Mouse (Mus musculus) limb, embryonic 14.5 days (tissue): Measurements from ENCODE around the gene Naif1. TPM values are rescaled to one million over a fixed set of nuclear protein-coding genes. Genes with fewer than 3 reads are reported as not detected.

ENCODE experiments used
- ATAC-seq: fragments of 200-750 bp; cut with Nextera tagmentation; 2 replicates; pipeline ENCODE4 v1.8.0; 2017; ENCODE audit warnings: low read depth, moderate number of reproducible peaks, moderate TSS enrichment; ENCODE audit not compliant: low FRiP score
- DNase-seq: peaks from one replicate; pipeline ENCODE4 v3.0.0-alpha.2; 2015; ENCODE audit warnings: low spot score
- H3K27ac ChIP-seq: fragments of 300-500 bp; sonication (generic); replicated peaks from 2 replicates; pipeline ENCODE4 v1.5.1; 2014; ENCODE audit warnings: low read depth, mild to moderate bottlenecking, low read length, moderate library complexity, mixed read lengths
- H3K27me3 ChIP-seq: fragments of 300-500 bp; sonication (generic); 2 replicates; pipeline ENCODE4 v1.6.1; 2014; ENCODE audit warnings: low read length, mixed read lengths; ENCODE audit not compliant: control insufficient read depth, insufficient read depth
- H3K36me3 ChIP-seq: fragments of 300-500 bp; sonication (generic); 2 replicates; pipeline ENCODE4 v1.6.1; 2014; ENCODE audit warnings: mild to moderate bottlenecking, low read length, moderate library complexity, mixed read lengths; ENCODE audit not compliant: control insufficient read depth, insufficient read depth
- H3K4me1 ChIP-seq: fragments of 300-500 bp; sonication (generic); 2 replicates; pipeline ENCODE4 v1.6.1; 2014; ENCODE audit warnings: antibody characterized with exemption, low read length, mixed read lengths; ENCODE audit not compliant: control insufficient read depth, insufficient read depth
- H3K4me2 ChIP-seq: fragments of 300-500 bp; sonication (generic); replicated peaks from 2 replicates; pipeline ENCODE4 v1.6.1; 2014; ENCODE audit warnings: low read depth, mild to moderate bottlenecking, low read length, moderate library complexity; ENCODE audit not compliant: severe bottlenecking
- H3K4me3 ChIP-seq: fragments of 300-500 bp; sonication (generic); replicated peaks from 2 replicates; pipeline ENCODE4 v1.5.1; 2014; ENCODE audit warnings: low read length
- H3K9ac ChIP-seq: fragments of 300-500 bp; sonication (generic); 2 replicates; pipeline ENCODE4 v1.6.1; 2014; ENCODE audit warnings: mild to moderate bottlenecking, low read depth, low read length, moderate library complexity; ENCODE audit not compliant: severe bottlenecking
- H3K9me3 ChIP-seq: fragments of 300-500 bp; sonication (generic); 2 replicates; pipeline ENCODE4 v1.6.1; 2016; ENCODE audit warnings: low read length; ENCODE audit not compliant: control insufficient read depth
- POLR2A ChIP-seq: fragments of 200-500 bp; IDR thresholded peaks from 2 replicates; pipeline ENCODE4 v1.8.0; 2012; ENCODE audit warnings: inconsistent platforms, mild to moderate bottlenecking, moderate library complexity, borderline replicate concordance; ENCODE audit not compliant: insufficient read depth, insufficient read length; ENCODE audit errors: extremely low read depth
- WGBS: fragments of 180-500 bp; shearing (Covaris S2); extraction: QIAGEN DNeasy Blood & Tissue Kit; methylation state at CpG from one replicate; pipeline ENCODE4 v1.1.7; 2014; 5-methylcytosine and 5-hydroxymethylcytosine counted together
- polyA plus RNA-seq, 2 experiments: library from polyadenylated mRNA; depleted of rRNA in 1 of 2; stranded (reverse) in 1 of 2; unstranded in 1 of 2; fragments of >200 nt; fragmentation: Nextera tagmentation in 1 of 2; extraction: Ambion mirVana in 1 of 2; gene quantifications; 2 replicates each; pipeline versions ENCODE4 v1.2.1 to v1.2.3; 2012 to 2014

Naif1 gene
- polyA plus RNA-seq, 2 experiments, result 4.2 to 4.5 TPM

DNA sequence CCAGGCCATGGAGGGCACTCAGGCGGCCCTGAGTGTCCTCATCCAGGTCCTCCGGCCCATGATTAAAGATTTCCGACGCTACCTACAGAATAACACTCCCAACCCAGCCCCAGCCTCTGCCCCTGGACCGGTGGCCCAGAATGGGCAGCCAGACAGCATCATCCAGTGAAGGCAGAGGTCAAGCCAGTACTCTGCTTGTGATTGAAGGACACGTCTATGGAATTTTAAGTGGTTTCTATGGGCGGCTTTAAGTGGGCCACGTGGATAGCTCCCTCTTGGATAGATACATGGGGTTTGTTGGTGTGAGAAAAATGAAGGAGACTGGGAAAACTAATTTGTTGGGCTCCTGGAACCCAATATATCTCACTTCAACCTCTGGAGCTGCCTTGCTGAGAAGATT is 4.8 kb downstream of the Naif1 start:
- TF ChIP-seq POLR2A, result no peak
- H3K27me3 ChIP-seq, result no peaks in the 10 kb centered on the region
- peaks cover 23% of the 10 kb centered on the region for H3K36me3 ChIP-seq
- no peak for DNase-seq
- H3K9me3 ChIP-seq, result no peaks in the 10 kb centered on the region
- H3K27ac ChIP-seq, result no peak overlapping the region
- peaks cover 19% of the 10 kb centered on the region for H3K4me1 ChIP-seq
- H3K9ac ChIP-seq, result 0 out of 2 replicates have a peak overlapping the region, but pooled peaks have one; percentile 16
- ATAC-seq, result no peak
- WGBS, result 94% methylated on average over 8 of the region's 8 CpGs
- H3K4me2 ChIP-seq, result no peak overlapping the region
- no peak overlapping the region for H3K4me3 ChIP-seq

GRCm38 (mm10) chr2:32458300-32458699 is 8.0 kb downstream of the Naif1 start:
- Histone ChIP-seq H3K4me1 (0 out of 2 replicates have a peak, but pooled peaks cover 2% of the 10 kb centered on the region), H3K4me2 (no peak overlapping the region), H3K4me3 (no peak overlapping the region), H3K36me3 (peaks cover 23% of the 10 kb centered on the region), H3K27ac (no peak overlapping the region), H3K9ac (no peak overlapping the region), H3K27me3 (no peaks in the 10 kb centered on the region), H3K9me3 (no peaks in the 10 kb centered on the region)
- no peak for DNase-seq
- no peak for TF ChIP-seq POLR2A
- no peak for ATAC-seq
- WGBS, result 79% methylated on average over 2 of the region's 2 CpGs

DNA sequence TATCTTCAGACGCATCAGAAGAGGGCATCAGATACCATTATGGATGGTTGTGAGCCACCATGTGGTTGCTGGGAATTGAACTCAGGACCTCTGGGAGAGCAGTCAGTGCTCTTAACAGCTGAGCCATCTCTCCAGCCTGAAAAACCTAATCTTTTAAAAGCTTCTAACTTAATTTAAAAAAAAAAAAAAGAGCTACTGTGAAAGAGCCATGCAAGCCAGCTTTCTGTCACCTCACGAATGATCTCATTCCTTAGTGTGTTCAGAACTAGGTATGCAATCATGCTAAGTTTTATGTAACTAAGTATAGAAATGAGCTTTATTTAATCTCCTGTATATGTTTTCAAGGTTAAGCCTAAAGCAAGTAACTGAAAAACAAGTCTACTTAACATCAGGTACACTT is 9.4 kb downstream of the Naif1 start:
- TF ChIP-seq POLR2A, result no peak
- WGBS, result 89% methylated on average over 2 of the region's 2 CpGs
- no peaks in the 10 kb centered on the region for H3K27me3 ChIP-seq
- H3K4me2 ChIP-seq, result no peak overlapping the region
- no peak overlapping the region for H3K4me3 ChIP-seq
- ATAC-seq (no peak), DNase-seq (no peak)
- no peaks in the 10 kb centered on the region for H3K9me3 ChIP-seq
- H3K36me3 ChIP-seq, result peaks cover 23% of the 10 kb centered on the region
- H3K27ac ChIP-seq, result no peak overlapping the region
- no peak overlapping the region for H3K9ac ChIP-seq
- peaks cover 11% of the 10 kb centered on the region for H3K4me1 ChIP-seq

GRCm38 (mm10) chr2:32463773-32464172 is 13.5 kb downstream of the Naif1 start:
- no peaks in the 10 kb centered on the region for H3K36me3 ChIP-seq
- H3K27me3 ChIP-seq, result no peaks in the 10 kb centered on the region
- H3K4me1 ChIP-seq, result peaks cover 13% of the 10 kb centered on the region
- H3K4me3 ChIP-seq, result no peak overlapping the region
- no peak overlapping the region for H3K9ac ChIP-seq
- H3K27ac ChIP-seq, result no peak overlapping the region
- no peak for ATAC-seq
- H3K9me3 ChIP-seq, result no peaks in the 10 kb centered on the region
- 94% methylated on average over 2 of the region's 2 CpGs for WGBS
- no peak for DNase-seq
- H3K4me2 ChIP-seq, result no peak overlapping the region
- no peak for TF ChIP-seq POLR2A

- H3K36me3 ChIP-seq, result no peaks in the 10 kb centered on the region
- ATAC-seq (no peak), DNase-seq (peak; percentile 62)
- H3K27me3 ChIP-seq, result no peaks in the 10 kb centered on the region
- no peak overlapping the region for H3K9ac ChIP-seq
- no peak overlapping the region for H3K27ac ChIP-seq
- 50% methylated on average over 6 of the region's 6 CpGs for WGBS
- TF ChIP-seq POLR2A, result no peak
- H3K4me3 ChIP-seq, result no peak overlapping the region
- peaks cover 13% of the 10 kb centered on the region for H3K4me1 ChIP-seq
- no peaks in the 10 kb centered on the region for H3K9me3 ChIP-seq
- no peak overlapping the region for H3K4me2 ChIP-seq
Measured at GRCm38 (mm10) chr2:32464212-32464891, 14.1 kb downstream of the Naif1 start.
